Mouse (Mus musculus) cerebellum, postnatal 14 days (tissue): ENCODE measurements around the gene 4930442H23Rik.
"Not testable (repeated sequence)": the region's sequence is repeated elsewhere in the genome, so short reads cannot be mapped to it uniquely, and the experiment has no call there.

Experiments
- DNase-seq, 2 experiments: peaks; one replicate each; pipeline ENCODE4 v3.0.0; 2021; ENCODE audit warnings: mixed read lengths in 2 of 2

Gene 4930442H23Rik

DNA sequence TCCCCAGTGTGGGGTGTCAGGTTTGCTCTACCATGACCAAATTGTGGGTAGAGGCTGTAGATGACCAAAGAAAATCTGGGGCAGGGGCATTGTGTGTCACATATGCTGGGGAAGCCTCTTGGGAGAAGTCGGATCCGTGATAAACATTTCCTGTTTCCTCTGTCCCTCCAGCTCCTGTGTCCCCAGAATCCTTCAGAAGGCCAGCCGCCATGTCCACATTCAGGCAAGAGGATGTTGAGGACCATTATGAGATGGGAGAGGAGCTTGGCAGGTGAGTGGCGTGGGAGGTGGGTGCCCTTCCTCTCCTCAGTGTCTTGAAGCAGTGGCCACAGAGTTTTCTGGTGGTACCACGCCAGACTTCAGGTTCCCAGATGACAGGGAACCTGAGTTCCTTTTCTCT lies at the start of gene 4930442H23Rik:
Gene 4930442H23Rik (minus strand): TSS at position 45 of the 400 bp plus-strand sequence.
- no peak for DNase-seq

- no peak for DNase-seq
Observed at GRCm38 (mm10) chr10:81233226-81233585, 49.6 kb upstream of the 4930442H23Rik start.

GRCm38 (mm10) chr10:81232580-81233225 lies 49.1 kb upstream of the 4930442H23Rik start, which contains the start of gene Zfr2:
Zfr2 (plus strand) TSS chr10:81233155.
- DNase-seq = peak; percentile 97 to 98

- no peak for DNase-seq
Observed at GRCm38 (mm10) chr10:81231436-81231835, 47.8 kb upstream of the 4930442H23Rik start.

DNA sequence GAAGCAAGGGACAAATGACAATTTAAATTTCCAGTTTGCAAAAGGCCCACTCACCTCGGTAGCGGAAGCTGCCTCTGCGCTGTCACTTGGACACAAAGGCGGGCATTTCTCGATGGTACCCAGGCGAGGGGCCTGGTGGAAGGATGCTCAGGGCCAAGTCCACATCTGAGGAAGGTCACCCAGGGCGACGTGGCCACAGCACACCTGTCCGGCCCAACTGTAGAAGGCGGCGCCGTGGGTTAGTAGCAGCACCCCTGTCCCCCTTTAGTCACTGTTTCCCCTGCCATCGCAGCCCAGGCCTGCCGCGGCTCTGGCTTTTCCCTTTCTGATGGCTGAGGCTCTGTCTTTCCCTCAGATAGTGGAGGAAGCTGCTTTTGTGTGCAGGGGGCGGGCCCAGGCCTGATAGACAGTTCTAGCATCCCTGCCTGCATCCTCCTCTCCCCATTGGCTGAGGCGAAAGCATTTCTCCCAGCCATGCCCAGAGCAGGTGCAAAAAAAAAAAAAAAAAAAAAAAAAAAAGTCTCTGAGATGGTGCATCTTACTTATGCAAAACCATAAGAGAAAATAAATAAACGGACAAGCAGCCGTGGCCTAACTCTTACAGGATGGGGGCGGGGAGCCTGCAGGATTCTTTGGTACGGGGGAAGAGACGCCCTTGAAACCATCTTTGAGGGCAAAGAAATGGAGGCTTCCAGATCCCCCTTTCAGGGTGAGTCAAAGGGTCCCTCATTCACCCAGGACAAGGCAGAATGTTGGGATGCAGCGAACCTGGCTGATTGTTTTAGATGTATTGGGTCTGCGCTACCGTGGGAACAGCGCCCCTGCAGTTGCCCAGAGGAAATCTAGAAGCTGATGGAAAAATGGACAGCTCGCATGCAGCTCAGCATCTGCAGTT lies 47.0 kb upstream of the 4930442H23Rik start, which contains the start of gene Atcay:
Gene Atcay (minus strand): TSS at position 396 of the 895 bp plus-strand sequence.
- DNase-seq = peak; percentile 87 to 88

DNA sequence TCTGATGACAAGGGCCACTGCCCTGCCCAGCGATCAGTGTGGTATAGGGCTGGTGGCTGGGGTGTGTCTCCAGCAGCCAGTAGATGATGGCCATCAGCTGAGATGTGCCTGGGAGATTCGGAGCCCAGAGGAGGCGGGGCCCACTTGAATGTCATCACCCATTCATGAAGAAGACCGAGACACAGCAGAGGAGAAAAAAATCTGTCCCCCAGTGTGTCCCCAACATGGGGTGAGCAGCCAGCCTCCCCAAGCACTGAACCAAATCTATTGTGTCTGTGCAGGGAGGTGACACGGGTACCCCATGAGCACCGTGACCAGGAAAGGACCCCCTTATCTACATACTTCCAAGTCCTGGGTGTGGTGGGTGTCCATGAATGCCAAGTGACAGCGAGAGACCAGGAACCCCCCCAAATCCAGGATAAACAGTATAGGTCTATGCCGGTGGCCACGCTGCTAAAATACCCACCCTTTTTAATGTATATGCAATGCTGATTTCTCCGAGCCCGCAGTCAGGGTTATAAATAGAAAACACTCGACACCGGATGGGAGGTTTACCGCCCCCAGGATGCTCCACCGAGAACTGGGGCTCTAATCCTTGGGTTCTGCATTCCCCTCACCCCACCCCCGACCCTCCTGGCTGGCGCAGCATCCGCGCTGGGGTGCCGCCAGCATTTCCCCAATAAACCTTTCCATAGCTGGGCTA lies 46.2 kb upstream of the 4930442H23Rik start:
- peak; percentile 56 to 57 for DNase-seq

DNA sequence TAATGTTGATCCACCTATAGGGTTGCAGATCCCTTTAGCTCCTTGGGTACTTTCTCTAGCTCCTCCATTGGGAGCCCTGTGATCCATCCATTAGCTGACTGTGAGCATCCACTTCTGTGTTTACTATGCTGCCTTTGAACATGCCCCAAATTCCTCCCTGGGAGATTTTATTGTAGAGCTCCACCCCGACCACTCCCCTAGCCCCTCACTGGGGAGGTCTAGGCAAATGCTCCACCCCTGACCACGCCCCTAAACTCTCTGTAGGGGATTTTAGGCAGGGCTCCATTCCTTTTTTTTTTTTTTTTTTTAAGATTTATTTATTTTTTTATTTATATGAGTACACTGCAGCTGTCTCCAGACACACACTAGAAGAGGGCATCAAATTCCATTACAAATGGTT lies 40.1 kb upstream of the 4930442H23Rik start:
- DNase-seq = not testable (repeated sequence)

DNA sequence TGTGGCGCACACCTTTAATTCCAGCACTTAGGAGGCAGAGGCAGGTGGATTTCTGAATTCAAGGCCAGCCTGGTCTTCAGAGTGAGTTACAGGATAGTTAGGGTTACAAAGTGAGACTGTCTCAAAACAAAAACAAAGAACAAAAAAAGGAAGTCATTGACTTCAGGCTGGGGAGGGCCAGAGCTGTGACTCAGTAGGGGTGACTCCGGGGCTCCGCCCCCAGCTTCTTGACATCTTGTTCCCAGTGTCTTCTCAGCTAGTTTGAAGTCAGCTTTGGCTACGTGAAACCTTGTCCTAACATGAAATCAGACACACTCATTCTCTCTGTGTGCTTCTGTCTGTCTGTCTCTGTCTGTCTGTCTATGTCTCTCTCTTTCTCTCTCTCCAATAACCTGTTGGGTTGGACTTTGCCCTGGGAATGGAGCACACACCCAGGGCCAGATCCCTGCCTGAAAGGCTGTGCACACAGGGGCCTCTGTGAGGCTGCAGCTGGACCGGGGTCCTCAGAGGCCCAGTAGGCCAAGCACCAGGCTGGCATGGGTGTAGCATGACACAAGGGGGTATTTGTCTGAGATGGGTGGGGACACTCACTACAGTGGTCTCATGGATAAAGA lies 37.9 kb upstream of the 4930442H23Rik start:
- DNase-seq = no peak

DNA sequence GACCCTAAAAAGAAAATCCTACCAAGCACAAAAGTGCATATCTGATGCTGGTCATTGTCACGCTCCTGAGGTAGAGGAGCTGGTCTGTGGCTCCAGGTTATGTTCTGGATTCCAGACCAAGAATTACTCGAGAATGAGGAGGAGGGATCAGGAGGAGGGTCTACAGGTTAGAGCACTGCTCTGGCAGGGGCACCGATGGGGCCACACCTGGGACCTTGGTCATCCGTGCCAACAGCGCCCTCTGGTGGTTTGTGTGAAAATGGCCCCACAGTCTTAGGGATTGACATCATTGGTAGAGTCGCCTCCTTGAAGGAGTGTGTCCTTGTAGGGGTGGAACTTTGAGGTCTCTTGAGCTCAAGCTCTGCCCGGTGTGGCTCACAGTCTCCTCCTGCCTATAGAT lies 34.3 kb upstream of the 4930442H23Rik start:
- peak; percentile 72 to 89 for DNase-seq

DNA sequence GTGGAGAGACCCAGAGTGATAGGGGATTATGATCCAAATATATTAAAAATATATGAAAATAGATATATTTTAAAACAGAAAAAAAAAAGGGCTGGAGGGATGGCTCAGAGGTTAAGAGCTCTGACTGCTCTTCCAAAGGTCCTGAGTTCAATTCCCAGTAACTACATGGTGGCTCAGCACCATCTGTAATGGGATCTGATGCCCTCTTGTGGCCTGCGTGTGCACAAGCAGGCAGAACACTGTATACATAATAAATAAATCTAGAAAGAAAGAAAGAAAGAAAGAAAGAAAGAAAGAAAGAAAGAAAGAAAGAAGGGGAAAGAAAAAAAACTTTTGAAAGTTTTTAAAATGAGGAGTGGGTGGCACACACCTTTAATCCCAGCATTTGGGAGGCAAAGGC lies 33.6 kb upstream of the 4930442H23Rik start:
- DNase-seq = peak in 1 of 2 experiments; percentile 47

DNA sequence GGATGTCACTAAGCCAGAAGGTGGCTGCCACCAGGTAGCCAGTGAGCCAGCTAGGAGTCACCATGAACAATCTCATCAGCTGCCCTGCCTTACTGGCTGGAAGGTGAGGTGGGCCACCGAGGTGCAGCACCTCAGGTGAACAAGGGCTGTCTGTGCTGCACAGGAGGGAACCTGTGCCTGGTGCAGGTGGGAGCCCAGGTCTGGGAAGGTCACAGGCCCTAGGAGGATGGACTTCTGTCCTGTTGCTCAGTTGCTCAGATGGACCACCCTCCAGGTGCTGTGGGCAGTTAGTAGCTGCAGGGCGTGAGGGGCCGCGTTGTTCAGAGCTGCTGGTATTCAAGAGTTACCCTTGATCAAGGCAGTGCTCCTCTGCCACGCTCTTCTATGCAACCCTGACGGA lies 33.2 kb upstream of the 4930442H23Rik start:
- no peak for DNase-seq

GRCm38 (mm10) chr10:81216260-81216659 lies 32.6 kb upstream of the 4930442H23Rik start:
- no peak for DNase-seq

DNA sequence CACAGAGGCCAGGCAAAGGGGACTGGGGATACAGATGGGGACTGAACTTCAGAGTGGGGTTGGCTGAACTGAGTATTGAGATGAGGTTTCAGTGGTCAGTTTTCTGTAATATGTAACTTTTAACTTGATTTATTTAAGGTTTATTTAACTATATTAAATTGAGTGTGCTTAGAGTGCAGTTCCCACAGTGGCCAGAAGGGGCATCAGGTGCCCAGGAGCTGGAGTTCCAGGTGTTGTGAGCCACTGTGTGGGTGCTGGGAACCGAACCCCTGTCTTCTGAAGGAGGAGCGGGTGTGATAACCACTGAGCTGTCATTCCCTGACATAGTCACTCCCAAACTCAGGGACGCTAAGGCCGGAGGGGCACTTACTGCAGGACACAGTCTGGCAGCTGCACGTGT lies 26.5 kb upstream of the 4930442H23Rik start:
- no peak for DNase-seq

GRCm38 (mm10) chr10:81204137-81204536 lies 20.5 kb upstream of the 4930442H23Rik start:
- no peak for DNase-seq

DNA sequence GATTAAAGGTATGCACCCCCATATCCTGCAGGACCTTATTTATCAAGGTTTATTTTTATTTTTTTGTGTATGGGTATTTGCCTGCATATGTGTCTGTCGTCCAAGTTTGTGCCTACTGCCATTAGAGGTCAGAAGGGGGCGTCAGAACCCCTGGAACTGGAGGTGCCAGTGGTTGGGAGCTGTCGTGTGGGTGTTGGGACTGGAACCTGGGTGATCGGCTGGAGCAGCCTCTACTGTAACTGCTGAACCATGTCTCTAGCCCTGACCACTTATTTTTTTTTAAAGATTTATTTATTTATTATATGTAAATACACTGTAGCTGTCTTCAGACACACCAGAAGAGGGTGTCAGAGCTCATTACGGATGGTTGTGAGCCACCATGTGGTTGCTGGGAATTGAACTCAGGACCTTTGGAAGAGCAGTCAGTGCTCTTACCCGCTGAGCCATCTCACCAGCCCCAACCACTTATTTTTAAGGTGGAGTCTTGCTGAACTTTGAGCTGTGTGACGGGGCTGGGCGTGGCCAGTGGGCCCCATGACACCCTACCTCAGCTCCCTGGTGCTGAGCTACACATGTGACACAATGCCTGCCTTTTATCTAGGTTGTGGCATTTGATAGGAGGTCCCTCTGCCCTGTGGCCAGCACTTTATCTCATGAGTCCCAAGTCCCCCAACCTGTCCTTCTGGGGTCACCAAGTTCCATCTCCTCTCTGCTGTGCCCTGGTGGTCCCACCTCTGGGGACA lies 19.5 kb upstream of the 4930442H23Rik start:
- no peak for DNase-seq

DNA sequence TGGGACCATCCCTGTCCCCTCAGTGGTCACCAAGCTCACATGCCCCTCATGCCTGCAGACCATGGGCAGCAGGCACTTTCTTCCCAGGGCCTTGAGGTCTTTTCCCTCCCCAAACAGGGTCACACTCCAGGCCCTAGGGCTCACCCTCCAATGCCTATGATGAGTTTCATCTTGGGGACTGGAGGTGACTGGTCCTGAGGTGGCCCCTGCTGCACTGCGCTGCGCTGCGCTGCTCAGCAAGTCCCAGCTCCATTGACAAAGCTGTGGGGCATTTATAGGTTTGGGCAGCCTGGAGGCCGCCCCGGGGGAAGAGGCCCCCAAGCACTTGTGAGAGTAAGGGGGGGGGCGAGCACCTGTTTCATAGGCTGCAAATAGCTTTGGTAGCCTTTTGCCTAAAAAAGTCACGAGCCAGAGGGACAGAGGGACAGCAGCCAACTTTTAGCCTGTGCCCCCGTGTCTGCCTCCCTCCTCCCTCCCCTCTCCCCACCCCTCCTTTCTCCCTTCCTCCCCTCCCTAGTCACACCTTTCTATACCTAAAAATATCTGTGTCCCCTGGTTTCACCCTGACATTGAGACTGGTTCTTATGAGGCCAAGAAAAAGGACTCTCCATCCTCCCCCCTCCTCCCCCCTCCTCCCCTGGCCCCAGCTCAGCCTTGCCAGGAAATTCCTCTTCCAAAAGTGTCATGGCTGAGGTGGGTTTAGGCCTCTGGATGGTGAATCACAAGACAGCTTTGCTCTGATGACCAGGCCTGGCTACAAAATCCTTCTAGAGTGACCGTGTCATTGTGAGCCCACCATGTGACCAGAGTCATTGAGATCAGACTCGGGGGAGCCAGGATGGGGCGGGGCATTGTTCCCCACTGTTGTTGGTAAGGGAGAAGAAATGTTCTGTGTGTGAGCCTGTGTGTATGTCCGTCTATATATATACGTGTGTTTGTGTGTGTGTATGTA lies 18.4 kb upstream of the 4930442H23Rik start, which contains the start of gene Nmrk2:
Gene Nmrk2 (minus strand): TSS at position 245 of the 952 bp plus-strand sequence.
- no peak for DNase-seq

DNA sequence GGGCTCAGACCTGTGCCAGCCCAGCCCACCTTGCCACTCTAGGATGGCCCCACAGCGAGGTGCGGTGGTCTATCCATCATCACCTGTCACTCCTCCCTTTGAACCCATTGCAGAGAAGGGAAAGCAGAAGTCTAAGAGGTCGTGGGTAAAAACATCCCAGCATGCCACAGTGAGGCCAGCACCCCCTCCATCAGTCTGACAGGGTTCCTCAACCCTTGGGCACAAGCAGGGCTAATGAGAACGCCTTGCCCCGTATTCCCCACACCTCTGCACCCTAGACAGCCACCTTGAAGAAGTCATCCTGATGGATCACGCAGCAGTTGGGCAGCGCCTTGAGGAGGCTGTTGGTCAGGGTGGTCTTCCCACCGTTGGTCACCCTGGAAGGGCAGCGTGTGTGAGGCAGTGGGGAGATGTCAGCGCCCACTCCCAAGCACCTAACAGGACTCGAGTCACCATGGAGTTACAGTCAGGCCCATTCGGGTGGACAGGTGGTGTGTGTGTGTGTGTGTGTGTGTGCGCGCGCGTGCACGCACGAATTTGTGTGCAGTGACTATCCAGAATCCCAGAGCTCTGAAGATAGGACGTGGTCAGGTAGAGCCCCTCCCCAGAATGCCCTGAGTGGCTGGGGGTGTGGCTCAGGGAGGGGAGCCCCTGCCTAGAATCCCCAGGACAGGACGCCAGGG lies 17.1 kb upstream of the 4930442H23Rik start:
- no peak for DNase-seq

DNA sequence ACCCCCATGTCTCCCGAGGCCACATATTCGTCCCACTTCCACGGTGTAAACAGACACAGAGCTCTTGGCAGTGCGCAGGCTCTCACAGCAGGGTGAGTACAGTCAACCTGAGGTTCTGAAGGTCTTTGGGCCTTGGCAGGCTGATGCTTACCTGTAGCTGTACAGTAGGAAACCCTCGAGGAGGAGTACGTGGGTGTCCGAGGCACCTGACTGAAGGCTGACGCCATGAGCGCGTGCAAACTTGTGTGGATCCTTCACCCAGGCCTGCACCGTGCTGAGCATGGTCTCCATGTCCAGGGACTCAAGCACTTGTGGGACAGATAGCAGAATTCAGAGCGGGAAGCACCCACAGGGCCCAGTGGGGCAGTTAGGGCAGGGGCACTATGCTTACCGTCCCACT lies 16.5 kb upstream of the 4930442H23Rik start:
- DNase-seq = no peak

DNA sequence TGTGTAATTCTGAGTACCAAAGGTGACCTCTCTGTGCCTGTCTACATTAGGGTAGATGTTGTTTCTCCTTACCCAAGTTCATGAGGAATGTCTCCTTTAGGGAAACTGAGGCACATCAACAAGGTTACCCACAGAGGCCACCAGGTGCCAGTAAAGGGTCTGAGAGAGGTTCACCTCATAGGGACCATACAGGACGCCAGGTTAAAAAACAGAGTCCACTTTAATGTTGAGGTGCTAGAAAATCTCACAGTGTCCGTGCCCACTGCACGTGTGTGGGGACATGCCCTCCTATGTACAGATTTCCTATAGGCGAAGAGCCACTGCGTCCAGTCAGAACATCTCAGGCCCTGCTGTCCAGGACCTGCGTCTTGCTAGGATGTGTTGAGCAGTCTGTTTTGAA lies 15.3 kb upstream of the 4930442H23Rik start:
- DNase-seq = no peak

DNA sequence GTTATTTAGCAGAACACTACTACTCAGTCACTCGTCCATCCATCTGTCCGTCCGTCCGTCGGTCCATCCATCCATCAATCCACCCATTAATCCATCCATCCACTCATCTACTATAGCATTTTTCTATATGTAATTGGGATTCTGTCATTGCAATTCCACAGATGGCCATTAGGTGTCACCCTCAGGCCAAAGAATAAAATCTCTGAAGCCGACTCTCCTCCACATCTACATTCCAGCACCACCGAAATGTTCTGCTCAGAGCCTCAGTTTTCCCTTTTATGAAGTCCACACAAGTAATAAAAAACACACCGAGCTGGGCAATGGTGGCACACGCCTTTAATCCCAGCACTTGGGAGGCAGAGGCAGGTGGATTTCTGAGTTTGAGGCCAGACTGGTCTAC lies 14.6 kb upstream of the 4930442H23Rik start:
- DNase-seq = peak; percentile 83 to 85
